Mouse (Mus musculus) inflammation-experienced regulatory T-cells, adult 16 weeks (primary cell): Measurements from ENCODE around the gene Insig1. TPM values are rescaled to one million over a fixed set of nuclear protein-coding genes. Genes with fewer than 3 reads are reported as not detected.

Source experiments
- polyA plus RNA-seq: library from polyadenylated mRNA; unstranded; fragments of 100-300 nt; shearing (Covaris generic); gene quantifications from one replicate; pipeline ENCODE4 v1.2.1, GENCODE M21; 2017

Insig1 gene
- polyA plus RNA-seq, result 12.2 TPM

DNA sequence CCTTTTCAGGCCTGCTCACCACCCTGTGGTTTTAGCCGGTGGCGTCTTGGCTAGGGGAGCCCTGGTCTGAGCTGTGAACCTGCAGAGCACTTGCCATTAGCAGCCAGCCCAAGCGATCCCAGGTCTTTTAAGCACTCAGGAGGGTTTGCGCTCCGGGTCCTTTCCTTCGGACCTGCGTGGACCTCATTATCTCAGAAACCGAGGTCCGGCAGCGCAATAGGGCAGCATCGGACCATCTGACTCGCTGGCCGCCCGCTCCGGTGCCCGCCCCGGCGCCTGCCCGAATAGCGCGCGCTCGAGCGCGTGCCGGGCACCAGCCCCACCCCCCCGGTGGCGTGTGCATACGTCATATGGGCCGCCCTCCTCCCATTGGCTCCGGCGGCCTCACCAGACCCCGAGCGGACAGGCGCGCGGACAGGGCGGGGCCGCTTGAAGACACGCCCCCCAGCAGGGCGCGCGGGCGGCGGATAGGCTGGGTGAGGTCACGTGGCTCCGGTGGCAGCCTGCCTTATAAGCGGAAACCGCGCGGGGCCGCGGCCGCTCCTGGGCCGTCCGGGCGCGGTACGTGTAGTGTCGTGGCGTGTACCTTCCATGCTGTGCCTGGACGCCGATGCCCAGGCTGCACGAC is at the start of gene Insig1:
Gene Insig1, plus strand, starts transcription at position 536 of the 628 bp plus-strand sequence.

Other genes starting within 250 kb of the Insig1 start
- 0.05 TPM for gene Htr5a, start 229.2 kb upstream of the Insig1 start, polyA plus RNA-seq
- not detected for gene En2, start 94.3 kb downstream of the Insig1 start, polyA plus RNA-seq
- gene Cnpy1, start 174.4 kb downstream of the Insig1 start, polyA plus RNA-seq, result not detected
- 8.1 TPM for gene Rbm33, start 245.8 kb downstream of the Insig1 start, polyA plus RNA-seq